Mouse (Mus musculus) thymus, adult 2 months (tissue): Measurements from ENCODE around the gene Olfr791.

ENCODE experiments used
- CTCF ChIP-seq: fragments of 200-500 bp; IDR thresholded peaks from 2 replicates; pipeline ENCODE4 v1.5.1; 2012; ENCODE audit warnings: mild to moderate bottlenecking, control low read depth, low read length, moderate library complexity, borderline replicate concordance; ENCODE audit not compliant: control insufficient read depth, poor library complexity, insufficient read depth; ENCODE audit errors: extremely low read depth
- POLR2A ChIP-seq: fragments of 200-500 bp; IDR thresholded peaks from 2 replicates; pipeline ENCODE4 v1.6.1; 2012; ENCODE audit warnings: mild to moderate bottlenecking, low read length, control low read depth, moderate library complexity; ENCODE audit not compliant: control insufficient read depth, poor library complexity, insufficient read depth; ENCODE audit errors: extremely low read depth

GRCm38 (mm10) chr10:129473723-129474122 lies 47.9 kb upstream of the Olfr791 start:
- no peak for TF ChIP-seq CTCF
- TF ChIP-seq POLR2A, result no peak
